Mouse (Mus musculus): ENCODE measurements around the gene Hectd2. TPM values are rescaled to one million over a fixed set of nuclear protein-coding genes. Genes with fewer than 3 reads are reported as not detected.

The Hectd2 gene
- polyA plus RNA-seq, 1 experiment, result 2.6 TPM

DNA sequence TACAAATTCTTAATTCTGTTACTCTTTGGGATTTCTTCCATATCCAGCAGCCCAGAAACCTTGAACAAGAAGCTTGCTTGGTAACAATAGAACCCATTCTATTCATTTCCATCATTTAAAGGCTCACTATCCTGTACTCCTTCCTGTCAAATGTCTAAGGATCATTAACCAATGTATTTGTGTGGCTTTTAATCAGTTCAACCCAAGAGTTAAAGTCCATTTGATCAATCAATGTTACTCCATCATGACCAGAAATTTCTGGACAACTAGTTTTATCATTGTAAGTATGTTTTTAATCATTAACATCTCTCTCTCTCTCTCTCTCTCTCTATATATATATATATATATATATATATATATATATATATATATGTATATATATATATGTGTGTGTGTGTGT, 29.4 kb upstream of the Hectd2 start:
- no peak overlapping the region for H3K4me3 ChIP-seq (ENCODE audit: control insufficient read depth, insufficient read depth, low read length)

DNA sequence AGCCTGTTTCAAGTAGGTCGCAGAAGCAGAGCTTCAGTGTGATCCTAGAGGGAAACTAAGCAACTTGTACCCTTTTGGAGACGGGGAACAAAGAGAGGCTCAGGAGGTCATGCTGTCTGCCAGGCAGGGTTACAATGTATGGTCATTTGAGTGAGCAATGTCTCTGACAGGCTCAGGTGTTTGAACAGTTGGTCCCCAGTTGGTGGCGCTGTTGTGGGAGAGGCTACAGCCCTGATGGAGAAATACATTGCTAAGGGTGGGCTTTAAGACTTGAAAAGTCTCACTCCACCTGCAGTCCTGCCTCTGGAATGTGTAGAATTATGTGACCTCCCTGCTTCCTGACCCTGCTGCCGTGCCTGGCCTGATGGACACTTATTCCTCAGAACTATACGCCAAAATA, 21.4 kb upstream of the Hectd2 start:
- Histone ChIP-seq H3K4me1 (replicated peaks; ENCODE audit: control insufficient read depth, insufficient read depth, low read length) (peaks cover 23% of the 10 kb centered on the region), H3K27ac (ENCODE audit: control insufficient read depth, insufficient read depth, low read length) (peak overlapping the region; percentile 71; the same call in 1 of the 2 replicates), H3K36me3 (ENCODE audit: control insufficient read depth, insufficient read depth, low read length) (no peaks in the 10 kb centered on the region), H3K27me3 (ENCODE audit: control insufficient read depth, insufficient read depth, low read length) (no peaks in the 10 kb centered on the region), H3K4me3 (ENCODE audit: control insufficient read depth, insufficient read depth, low read length) (no peak overlapping the region)
- DNase-seq, result peak; percentile 57
- TF ChIP-seq CTCF (IDR thresholded peaks at IDR 0.05; ENCODE audit: borderline replicate concordance, control insufficient read depth, extremely low read depth, insufficient read depth, low read length, poor library complexity) (peak; percentile 15; the same call in 1 of the 2 replicates), POLR2A (IDR thresholded peaks at IDR 0.05; ENCODE audit: control insufficient read depth, extremely low read depth, insufficient read depth, low read length, poor library complexity) (no peak)
- WGBS, result 61% methylated on average over 5 of the region's 5 CpGs

More for the DNA sequence above, 29.4 kb upstream of the Hectd2 start:
- no peaks in the 10 kb centered on the region for H3K36me3 ChIP-seq (ENCODE audit: control insufficient read depth, insufficient read depth, low read length)
- peaks cover 21% of the 10 kb centered on the region for H3K4me1 ChIP-seq (replicated peaks; ENCODE audit: control insufficient read depth, insufficient read depth, low read length)
- no peaks in the 10 kb centered on the region for H3K27me3 ChIP-seq (ENCODE audit: control insufficient read depth, insufficient read depth, low read length)
- DNase-seq, result no peak
- H3K27ac ChIP-seq (ENCODE audit: control insufficient read depth, insufficient read depth, low read length), result no peak overlapping the region
- no peak for TF ChIP-seq CTCF (IDR thresholded peaks at IDR 0.05; ENCODE audit: borderline replicate concordance, control insufficient read depth, extremely low read depth, insufficient read depth, low read length, poor library complexity)
- TF ChIP-seq POLR2A (IDR thresholded peaks at IDR 0.05; ENCODE audit: control insufficient read depth, extremely low read depth, insufficient read depth, low read length, poor library complexity), result no peak

GRCm38 (mm10) chr19:36534011-36534765, 20.3 kb upstream of the Hectd2 start:
- 2% methylated on average over 17 of the region's 17 CpGs for WGBS
- TF ChIP-seq POLR2A (IDR thresholded peaks at IDR 0.05; ENCODE audit: control insufficient read depth, extremely low read depth, insufficient read depth, low read length, poor library complexity) (no peak), CTCF (IDR thresholded peaks at IDR 0.05; ENCODE audit: borderline replicate concordance, control insufficient read depth, extremely low read depth, insufficient read depth, low read length, poor library complexity) (no peak)
- no peaks in the 10 kb centered on the region for H3K27me3 ChIP-seq (ENCODE audit: control insufficient read depth, insufficient read depth, low read length)
- peak; percentile 46 for DNase-seq
- H3K27ac ChIP-seq (ENCODE audit: control insufficient read depth, insufficient read depth, low read length), result peak overlapping the region; percentile 65
- H3K36me3 ChIP-seq (ENCODE audit: control insufficient read depth, insufficient read depth, low read length), result no peaks in the 10 kb centered on the region
- peaks cover 23% of the 10 kb centered on the region for H3K4me1 ChIP-seq (replicated peaks; ENCODE audit: control insufficient read depth, insufficient read depth, low read length)
- H3K4me3 ChIP-seq (ENCODE audit: control insufficient read depth, insufficient read depth, low read length), result peak overlapping the region; percentile 35

DNA sequence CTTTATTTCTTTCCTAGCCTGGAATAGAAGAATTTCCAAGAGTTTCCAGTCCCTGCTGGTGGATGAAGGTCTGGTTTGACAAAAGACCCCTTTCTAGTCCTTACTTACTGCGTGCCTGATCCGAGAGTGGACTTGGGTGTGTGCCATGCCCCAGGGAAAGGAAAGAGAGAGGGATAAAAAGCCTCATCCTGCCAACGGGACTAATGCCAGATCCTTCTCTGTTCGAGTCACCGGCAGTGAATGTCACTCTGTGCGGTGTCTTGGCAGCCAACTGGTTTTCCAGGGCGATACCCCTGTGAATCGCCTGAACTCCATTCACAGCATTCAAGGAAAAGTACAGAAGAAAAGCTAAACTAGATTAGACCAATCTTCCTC, 19.7 kb upstream of the Hectd2 start:
- no peak overlapping the region for H3K4me3 ChIP-seq (ENCODE audit: control insufficient read depth, insufficient read depth, low read length)
- peak overlapping the region; percentile 7; the same call in 1 of the 2 replicates for H3K27ac ChIP-seq (ENCODE audit: control insufficient read depth, insufficient read depth, low read length)
- DNase-seq, result no peak
- 59% methylated on average over 8 of the region's 8 CpGs for WGBS
- H3K4me1 ChIP-seq (replicated peaks; ENCODE audit: control insufficient read depth, insufficient read depth, low read length), result peaks cover 23% of the 10 kb centered on the region
- TF ChIP-seq POLR2A (IDR thresholded peaks at IDR 0.05; ENCODE audit: control insufficient read depth, extremely low read depth, insufficient read depth, low read length, poor library complexity) (no peak), CTCF (IDR thresholded peaks at IDR 0.05; ENCODE audit: borderline replicate concordance, control insufficient read depth, extremely low read depth, insufficient read depth, low read length, poor library complexity) (no peak)
- no peaks in the 10 kb centered on the region for H3K27me3 ChIP-seq (ENCODE audit: control insufficient read depth, insufficient read depth, low read length)
- H3K36me3 ChIP-seq (ENCODE audit: control insufficient read depth, insufficient read depth, low read length), result no peaks in the 10 kb centered on the region

GRCm38 (mm10) chr19:36535186-36535585, 19.3 kb upstream of the Hectd2 start:
- H3K4me1 ChIP-seq (replicated peaks; ENCODE audit: control insufficient read depth, insufficient read depth, low read length), result peaks cover 26% of the 10 kb centered on the region
- DNase-seq, result no peak
- WGBS, result 66% methylated on average over 2 of the region's 2 CpGs
- H3K27me3 ChIP-seq (ENCODE audit: control insufficient read depth, insufficient read depth, low read length), result no peaks in the 10 kb centered on the region
- TF ChIP-seq POLR2A (IDR thresholded peaks at IDR 0.05; ENCODE audit: control insufficient read depth, extremely low read depth, insufficient read depth, low read length, poor library complexity), result no peak
- TF ChIP-seq CTCF (IDR thresholded peaks at IDR 0.05; ENCODE audit: borderline replicate concordance, control insufficient read depth, extremely low read depth, insufficient read depth, low read length, poor library complexity), result no peak
- H3K4me3 ChIP-seq (ENCODE audit: control insufficient read depth, insufficient read depth, low read length), result no peak overlapping the region
- H3K36me3 ChIP-seq (ENCODE audit: control insufficient read depth, insufficient read depth, low read length), result no peaks in the 10 kb centered on the region
- H3K27ac ChIP-seq (ENCODE audit: control insufficient read depth, insufficient read depth, low read length), result no peak overlapping the region

- Histone ChIP-seq H3K27ac (ENCODE audit: control insufficient read depth, insufficient read depth, low read length) (no peak overlapping the region), H3K36me3 (ENCODE audit: control insufficient read depth, insufficient read depth, low read length) (no peaks in the 10 kb centered on the region), H3K4me3 (ENCODE audit: control insufficient read depth, insufficient read depth, low read length) (no peak overlapping the region), H3K4me1 (replicated peaks; ENCODE audit: control insufficient read depth, insufficient read depth, low read length) (peaks cover 26% of the 10 kb centered on the region), H3K27me3 (ENCODE audit: control insufficient read depth, insufficient read depth, low read length) (no peaks in the 10 kb centered on the region)
- TF ChIP-seq CTCF (IDR thresholded peaks at IDR 0.05; ENCODE audit: borderline replicate concordance, control insufficient read depth, extremely low read depth, insufficient read depth, low read length, poor library complexity), result no peak
- TF ChIP-seq POLR2A (IDR thresholded peaks at IDR 0.05; ENCODE audit: control insufficient read depth, extremely low read depth, insufficient read depth, low read length, poor library complexity), result no peak
- DNase-seq, result no peak
- 71% methylated on average over 6 of the region's 6 CpGs for WGBS
Measured at GRCm38 (mm10) chr19:36535878-36536277, 18.6 kb upstream of the Hectd2 start.

Data from thymus, adult 2 months (tissue).